ENCODE assay signal across 20 mouse cellular contexts in the genomic region with DNA sequence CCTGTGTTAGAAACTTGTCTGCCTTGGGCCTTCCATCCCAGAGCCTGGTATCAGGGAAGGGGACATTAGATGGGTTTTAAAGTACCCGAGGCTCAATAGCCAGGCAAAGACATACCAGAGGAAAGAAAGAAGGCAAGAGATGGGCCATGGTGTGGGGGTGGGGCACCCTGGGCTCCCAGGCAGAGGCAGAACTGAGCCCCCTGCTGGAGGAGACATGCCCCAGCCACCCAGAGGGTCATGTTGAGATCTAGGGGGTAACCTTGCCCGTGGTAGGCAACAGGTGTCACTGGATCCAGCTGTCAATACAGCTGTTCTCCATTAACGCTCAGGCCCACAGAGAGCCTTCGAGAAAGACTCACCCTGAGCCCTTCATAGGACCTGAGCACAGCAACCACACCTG. TPM values are rescaled to one million over a fixed set of nuclear protein-coding genes. Genes with fewer than 3 reads are reported as not detected.
A peak's percentile ranks its signal among the peaks of the same experiment; 100 is the strongest.
DNase-seq lines count a peak whose midpoint lies in the region; ATAC-seq and TF ChIP-seq lines count a peak whose summit lies in the region.
"Had no signal": no experiment of that assay in that cellular context is flagged by ENCODE, and none has a peak within 500 bp of the region (broad histone marks: within the 10 kb centered on the region; RNA-seq: fewer than 3 reads in every experiment).

No protein-coding gene starts in this region.

- peaks cover 23% of the 10 kb centered on the region for H3K4me1 ChIP-seq in midbrain, embryonic 10.5 days
- peaks cover 26% of the 10 kb centered on the region for H3K4me1 ChIP-seq in midbrain, embryonic 13.5 days (replicated peaks)

- no peak overlapping the region for H3K4me3 ChIP-seq in layer of hippocampus, adult 2 months
- H3K4me3 ChIP-seq in midbrain, embryonic 10.5 days = no peak overlapping the region
- H3K4me3 ChIP-seq in midbrain, embryonic 13.5 days (replicated peaks) = no peak overlapping the region
- H3K4me3 ChIP-seq: limb, embryonic 13.5 days had no signal

- H3K9me3 ChIP-seq in midbrain, embryonic 10.5 days (replicated peaks) = peaks cover 3% of the 10 kb centered on the region; the same call in 1 of the 2 replicates
- no peaks in the 10 kb centered on the region; the same call in 1 of the 2 replicates for H3K9me3 ChIP-seq in midbrain, embryonic 13.5 days
- H3K9me3 ChIP-seq: limb, embryonic 13.5 days had no signal

- H3K4me2 ChIP-seq in midbrain, embryonic 13.5 days (replicated peaks) = no peak overlapping the region
- H3K4me2 ChIP-seq: limb, embryonic 13.5 days had no signal

- TF ChIP-seq CTCF in layer of hippocampus, adult 2 months (conservative IDR thresholded peaks at IDR 0.05) = peak; percentile 65
- 0 out of 2 replicates have a peak, but pooled peaks have one; percentile 17 for TF ChIP-seq CTCF in brain, embryonic 14.5 days (IDR thresholded peaks at IDR 0.05; ENCODE audit: borderline replicate concordance, extremely low read depth, insufficient read depth, insufficient read length)

- peak; percentile 5 for DNase-seq in CD4-positive, CD25-positive, alpha-beta regulatory T cell, adult 2 months (ENCODE audit: low read depth, low spot score)
- no peak for DNase-seq in layer of hippocampus, adult 2 months (ENCODE audit: low spot score in 2 of 2)
- DNase-seq in layer of hippocampus, adult 8-10 months (ENCODE audit: low spot score in 2 of 2) = no peak
- no peak for DNase-seq in midbrain, embryonic 10.5 days (ENCODE audit: low spot score)
- DNase-seq in brain, embryonic 14.5 days (ENCODE audit: low read depth) = no peak
- DNase-seq in c-Kit-positive CD71-positive TER-119-positive erythroid progenitor cells, embryonic 14.5 days (ENCODE audit: low spot score) = no peak
- DNase-seq: adrenal gland, postnatal 14 days; cerebellum, adult 8-10 months; heart, adult 18-20 months; kidney, postnatal 14 days; layer of hippocampus, adult 9-11 months; right cerebral cortex, postnatal 4 days had no signal

- WGBS in midbrain, embryonic 10.5 days = 86% methylated on average over 4 of the region's 4 CpGs
- WGBS in midbrain, embryonic 13.5 days = 87% methylated on average over 4 of the region's 4 CpGs

- peaks cover 28% of the 10 kb centered on the region for H3K27me3 ChIP-seq in midbrain, embryonic 10.5 days (ENCODE audit: low read depth, poor library complexity, severe bottlenecking)
- H3K27me3 ChIP-seq in midbrain, embryonic 13.5 days = no peaks in the 10 kb centered on the region
- H3K27me3 ChIP-seq: Patski had no signal

- no peak for ATAC-seq in CD4-positive, CD25-positive, alpha-beta regulatory T cell, adult 4 months
- no peak for ATAC-seq in midbrain, embryonic 13.5 days
- ATAC-seq: activated CD4-positive, CD25-positive, alpha-beta regulatory T cell, adult 4 months; Patski had no signal

- TF ChIP-seq POLR2A in brain, embryonic 14.5 days (IDR thresholded peaks at IDR 0.05; ENCODE audit: borderline replicate concordance, extremely low read depth, insufficient read depth, insufficient read length, poor library complexity, severe bottlenecking) = no peak

- no peak overlapping the region for H3K27ac ChIP-seq in layer of hippocampus, adult 2 months
- peak overlapping the region; percentile 46; the same call in 1 of the 2 replicates for H3K27ac ChIP-seq in midbrain, embryonic 10.5 days (replicated peaks)
- no peak overlapping the region for H3K27ac ChIP-seq in midbrain, embryonic 13.5 days
- H3K27ac ChIP-seq: limb, embryonic 13.5 days had no signal

- peaks cover 19% of the 10 kb centered on the region for H3K36me3 ChIP-seq in midbrain, embryonic 10.5 days
- H3K36me3 ChIP-seq in midbrain, embryonic 13.5 days = peaks cover 22% of the 10 kb centered on the region

- no peak overlapping the region for H3K9ac ChIP-seq in midbrain, embryonic 13.5 days (replicated peaks)
- H3K9ac ChIP-seq: limb, embryonic 13.5 days had no signal

RNA-seq across cellular contexts. Expression of gene Gnaz, which starts 22.8 kb away (rescaled TPM):
- polyA plus RNA-seq in CD4-positive, CD25-positive, alpha-beta regulatory T cell, adult 4 months (2017; shearing (Covaris generic)) = not detected
- total RNA-seq in layer of hippocampus, adult 2 months (2021) = 100 to 1,000 TPM in 1 of 2 experiments, 10 to 100 TPM in 1; 96.7 to 106 TPM
- total RNA-seq in layer of hippocampus, adult 8-10 months (2022) = 100 to 1,000 TPM in 2 of 4 experiments, 10 to 100 TPM in 2; 88.3 to 111 (median 102) TPM
- polyA plus RNA-seq in midbrain, embryonic 10.5 days (2016; fragmentation: Nextera tagmentation; extraction: Ambion mirVana) = 7.6 and 10.9 TPM in 2 replicates
- polyA plus RNA-seq in midbrain, embryonic 13.5 days (2015; fragmentation: Nextera tagmentation; extraction: Ambion mirVana) = 39.6 and 42.5 TPM in 2 replicates
- polyA plus RNA-seq in brain, embryonic 14.5 days (2012; rRNA removed) = 41.6 and 66.1 TPM in 2 replicates
- polyA plus RNA-seq: activated CD4-positive, CD25-positive, alpha-beta regulatory T cell, adult 4 months had no signal

RNA-seq across cellular contexts. Expression of gene Rsph14, which starts 42.6 kb away (rescaled TPM):
- not detected for polyA plus RNA-seq in CD4-positive, CD25-positive, alpha-beta regulatory T cell, adult 4 months (2017; shearing (Covaris generic))
- under 1 TPM; 0.34 to 1.00 TPM for total RNA-seq in layer of hippocampus, adult 2 months (2021)
- total RNA-seq in layer of hippocampus, adult 8-10 months (2022) = 1 to 10 TPM in 1 of 4 experiments, under 1 TPM in 2, not detected in 1; 0.31 to 1.4 (median 0.75) TPM
- polyA plus RNA-seq in midbrain, embryonic 10.5 days (2016; fragmentation: Nextera tagmentation; extraction: Ambion mirVana) = not detected in 2 replicates
- 0.63 and 1.1 TPM in 2 replicates for polyA plus RNA-seq in midbrain, embryonic 13.5 days (2015; fragmentation: Nextera tagmentation; extraction: Ambion mirVana)
- polyA plus RNA-seq in brain, embryonic 14.5 days (2012; rRNA removed) = 0.42 and 0.53 TPM in 2 replicates
- total RNA-seq: gastrocnemius, adult 8-10 months; heart, adult 18-20 months had no signal
- polyA plus RNA-seq: activated CD4-positive, CD25-positive, alpha-beta regulatory T cell, adult 4 months; heart, embryonic 14.5 days; intestine, embryonic 14.5 days; limb, embryonic 13.5 days; Patski had no signal

RNA-seq across cellular contexts. Expression of gene Rab36, which starts 47.0 kb away (rescaled TPM):
- 1 to 10 TPM in 1 of 2 experiments, under 1 TPM in 1; 0.54 to 1.8 TPM for polyA plus RNA-seq in CD4-positive, CD25-positive, alpha-beta regulatory T cell, adult 4 months (2017; shearing (Covaris generic))
- total RNA-seq in layer of hippocampus, adult 2 months (2021) = 10 to 100 TPM; 33.6 to 34.6 TPM
- 10 to 100 TPM; 30.0 to 35.7 (median 33.2) TPM for total RNA-seq in layer of hippocampus, adult 8-10 months (2022)
- polyA plus RNA-seq in midbrain, embryonic 10.5 days (2016; fragmentation: Nextera tagmentation; extraction: Ambion mirVana) = 9.9 and 10.4 TPM in 2 replicates
- 14.8 and 19.7 TPM in 2 replicates for polyA plus RNA-seq in midbrain, embryonic 13.5 days (2015; fragmentation: Nextera tagmentation; extraction: Ambion mirVana)
- polyA plus RNA-seq in brain, embryonic 14.5 days (2012; rRNA removed) = 24.3 and 26.3 TPM in 2 replicates
